Mouse (Mus musculus) liver, embryonic 12.5 days (tissue): ENCODE data around the gene Cdca7. TPM values are rescaled to one million over a fixed set of nuclear protein-coding genes. Genes with fewer than 3 reads are reported as not detected.

Experiments
- ATAC-seq: fragments of 200-750 bp; cut with Nextera tagmentation; 2 replicates; pipeline ENCODE4 v1.8.0; 2017; ENCODE audit warnings: moderate number of reproducible peaks, mild to moderate bottlenecking, moderate library complexity
- H3K27ac ChIP-seq: fragments of 300-500 bp; sonication (generic); 2 replicates; pipeline ENCODE4 v1.5.1; 2016; ENCODE audit warnings: mild to moderate bottlenecking
- H3K27me3 ChIP-seq: fragments of 300-500 bp; sonication (generic); replicated peaks from 2 replicates; pipeline ENCODE4 v1.6.1; 2016; ENCODE audit warnings: mild to moderate bottlenecking, moderate library complexity
- H3K36me3 ChIP-seq: fragments of 300-500 bp; sonication (generic); 2 replicates; pipeline ENCODE4 v1.6.1; 2016; ENCODE audit warnings: mild to moderate bottlenecking, moderate library complexity
- H3K4me1 ChIP-seq: fragments of 300-500 bp; sonication (generic); 2 replicates; pipeline ENCODE4 v1.6.1; 2016
- H3K4me2 ChIP-seq: fragments of 300-500 bp; sonication (generic); 2 replicates; pipeline ENCODE4 v1.6.1; 2016; ENCODE audit warnings: mild to moderate bottlenecking, moderate library complexity
- H3K4me3 ChIP-seq: fragments of 300-500 bp; sonication (generic); 2 replicates; pipeline ENCODE4 v1.5.1; 2016; ENCODE audit warnings: mild to moderate bottlenecking, moderate library complexity
- H3K9ac ChIP-seq: fragments of 300-500 bp; sonication (generic); 2 replicates; pipeline ENCODE4 v1.6.1; 2016; ENCODE audit warnings: mild to moderate bottlenecking, moderate library complexity
- H3K9me3 ChIP-seq: fragments of 300-500 bp; sonication (generic); replicated peaks from 2 replicates; pipeline ENCODE4 v1.6.1; 2016; ENCODE audit warnings: mild to moderate bottlenecking, moderate library complexity
- WGBS: fragments of 180-500 bp; shearing (Covaris S2); methylation state at CpG from one replicate; pipeline ENCODE4 v1.1.7; 2016; ENCODE audit not compliant: insufficient replicate concordance; 5-methylcytosine and 5-hydroxymethylcytosine counted together
- polyA plus RNA-seq: library from polyadenylated mRNA; unstranded; fragments of >200 nt; fragmentation: Nextera tagmentation; extraction: Ambion mirVana; gene quantifications from 2 replicates; pipeline ENCODE4 v1.2.1, GENCODE M21; 2016

Gene Cdca7
- polyA plus RNA-seq, 1 experiment from 2014 or later = 100 TPM

GRCm38 (mm10) chr2:72467604-72468003, 8.4 kb upstream of the Cdca7 start:
- H3K9ac ChIP-seq = no peak overlapping the region
- no peaks in the 10 kb centered on the region for H3K9me3 ChIP-seq
- no peaks in the 10 kb centered on the region for H3K36me3 ChIP-seq
- 71% methylated on average over 1 of the region's 1 CpGs for WGBS
- no peak overlapping the region for H3K4me3 ChIP-seq
- no peaks in the 10 kb centered on the region for H3K27me3 ChIP-seq
- H3K4me1 ChIP-seq = peaks cover 16% of the 10 kb centered on the region; the same call in 1 of the 2 replicates
- H3K27ac ChIP-seq = no peak overlapping the region
- ATAC-seq = no peak
- no peak overlapping the region for H3K4me2 ChIP-seq

GRCm38 (mm10) chr2:72471415-72472070, 4.4 kb upstream of the Cdca7 start:
- H3K36me3 ChIP-seq = no peaks in the 10 kb centered on the region
- ATAC-seq = no peak
- 65% methylated on average over 16 of the region's 16 CpGs for WGBS
- H3K4me3 ChIP-seq = no peak overlapping the region
- H3K27ac ChIP-seq = no peak overlapping the region
- no peaks in the 10 kb centered on the region for H3K9me3 ChIP-seq
- H3K9ac ChIP-seq = no peak overlapping the region
- H3K4me2 ChIP-seq = no peak overlapping the region
- no peaks in the 10 kb centered on the region for H3K27me3 ChIP-seq
- H3K4me1 ChIP-seq = peaks cover 33% of the 10 kb centered on the region

DNA sequence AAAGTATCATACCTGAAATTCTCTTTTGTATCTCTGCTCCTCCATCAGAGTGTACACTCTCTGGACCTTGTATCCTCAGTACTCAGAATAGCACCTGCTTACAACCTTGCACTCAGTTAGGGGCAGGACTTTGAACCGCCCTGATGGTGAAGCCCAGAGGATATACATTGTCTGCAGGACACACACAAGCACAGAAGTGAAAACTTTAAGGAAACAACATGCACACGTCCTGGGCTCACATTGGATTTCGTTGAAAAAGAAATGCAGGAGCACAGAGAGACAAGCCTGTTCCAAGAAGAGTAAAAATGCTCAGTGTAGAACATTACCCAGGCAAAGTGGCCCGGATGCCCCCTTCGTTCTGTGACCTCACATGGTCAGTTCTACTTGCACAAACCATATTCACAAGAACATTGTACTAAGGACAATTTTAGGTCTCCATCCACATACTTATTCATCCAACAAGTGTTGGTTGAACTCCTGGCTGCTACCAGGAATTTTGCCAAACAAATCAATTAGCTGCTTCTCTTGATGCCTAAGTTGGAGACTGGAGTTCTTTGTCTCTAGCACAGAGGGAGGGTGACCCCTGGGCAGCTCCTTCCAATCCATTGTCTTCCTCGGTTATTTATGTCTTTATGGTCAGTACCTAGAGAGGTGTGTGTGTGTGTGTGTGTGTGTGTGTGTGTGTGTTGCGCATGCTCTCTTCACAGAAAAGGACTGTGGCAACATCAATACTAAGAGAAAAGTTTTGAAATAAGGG, 1.2 kb upstream of the Cdca7 start:
- peak overlapping the region; percentile 92 for H3K27ac ChIP-seq
- peak overlapping the region; percentile 90 for H3K9ac ChIP-seq

GRCm38 (mm10) chr2:72475423-72475796, 549 bp upstream of the Cdca7 start:
- under 1% methylated on average over 7 of the region's 7 CpGs for WGBS
- H3K36me3 ChIP-seq = peaks cover 18% of the 10 kb centered on the region
- no peaks in the 10 kb centered on the region for H3K9me3 ChIP-seq
- ATAC-seq = no peak; the same call in 1 of the 2 replicates
- H3K27ac ChIP-seq = peak overlapping the region; percentile 92
- H3K9ac ChIP-seq = peak overlapping the region; percentile 90
- H3K4me1 ChIP-seq = peaks cover 67% of the 10 kb centered on the region
- H3K4me3 ChIP-seq = peak overlapping the region; percentile 85
- no peaks in the 10 kb centered on the region for H3K27me3 ChIP-seq
- H3K4me2 ChIP-seq = peak overlapping the region; percentile 82

More for the DNA sequence above, 1.2 kb upstream of the Cdca7 start:
- Histone ChIP-seq H3K4me2 (peak overlapping the region; percentile 82), H3K27me3 (no peaks in the 10 kb centered on the region), H3K4me1 (peaks cover 60% of the 10 kb centered on the region), H3K4me3 (peak overlapping the region; percentile 85), H3K9me3 (no peaks in the 10 kb centered on the region), H3K36me3 (peaks cover 11% of the 10 kb centered on the region)
- no peak for ATAC-seq
- 42% methylated on average over 7 of the region's 7 CpGs for WGBS

DNA sequence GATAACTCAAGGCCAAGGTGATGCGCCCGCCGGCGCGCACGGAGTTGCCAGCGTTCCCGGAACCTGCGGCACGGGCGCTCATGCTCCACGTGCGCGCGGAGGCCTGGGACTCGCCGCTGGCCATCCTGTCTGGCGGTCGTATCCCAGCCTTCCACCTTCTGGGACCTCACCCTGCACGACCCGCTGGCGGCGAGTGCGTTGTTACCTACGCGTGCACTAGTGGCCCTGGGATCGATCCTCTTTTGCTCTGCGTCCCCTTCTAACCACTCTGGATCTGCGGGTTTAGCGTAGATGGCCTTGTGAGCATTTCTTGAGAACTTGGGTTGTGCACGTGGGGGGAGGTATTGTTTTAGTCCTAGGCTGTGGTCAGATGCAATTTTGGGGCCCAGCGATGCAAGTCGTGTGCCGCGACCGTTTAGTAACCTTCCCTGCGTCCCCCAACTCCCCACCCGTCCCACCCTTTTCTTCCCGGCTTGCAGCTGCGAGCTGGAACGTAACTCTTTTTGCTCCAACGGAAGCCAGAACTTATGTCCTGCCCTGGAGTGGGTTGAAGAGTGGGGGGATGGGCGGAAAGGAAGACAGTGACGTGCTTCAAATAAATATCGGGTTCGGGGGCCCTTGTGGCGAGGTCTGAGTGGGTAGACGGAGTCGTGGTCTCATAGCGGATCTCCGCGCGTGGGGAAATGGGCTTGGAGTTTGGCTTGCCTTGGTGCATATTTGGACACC, 690 bp downstream of the Cdca7 start:
- H3K27me3 ChIP-seq = no peaks in the 10 kb centered on the region

GRCm38 (mm10) chr2:72477221-72477620, 1.3 kb downstream of the Cdca7 start:
- peak overlapping the region; percentile 90 for H3K9ac ChIP-seq
- peak overlapping the region; percentile 92 for H3K27ac ChIP-seq
- peaks cover 64% of the 10 kb centered on the region for H3K4me1 ChIP-seq
- no peak for ATAC-seq
- peak overlapping the region; percentile 82 for H3K4me2 ChIP-seq
- 1% methylated on average over 11 of the region's 11 CpGs for WGBS
- peaks cover 37% of the 10 kb centered on the region for H3K36me3 ChIP-seq
- H3K4me3 ChIP-seq = peak overlapping the region; percentile 85
- no peaks in the 10 kb centered on the region for H3K27me3 ChIP-seq
- no peaks in the 10 kb centered on the region for H3K9me3 ChIP-seq

More for the DNA sequence above, 690 bp downstream of the Cdca7 start:
- Histone ChIP-seq H3K4me2 (peak overlapping the region; percentile 82), H3K9me3 (no peaks in the 10 kb centered on the region), H3K36me3 (peaks cover 31% of the 10 kb centered on the region), H3K4me3 (peak overlapping the region; percentile 85), H3K9ac (peak overlapping the region; percentile 90), H3K27ac (peak overlapping the region; percentile 92), H3K4me1 (peaks cover 68% of the 10 kb centered on the region)
- peak; percentile 57 for ATAC-seq
- under 1% methylated on average over 53 of the region's 53 CpGs for WGBS

GRCm38 (mm10) chr2:72478176-72478575, 2.2 kb downstream of the Cdca7 start:
- WGBS = 78% methylated on average over 4 of the region's 4 CpGs
- Histone ChIP-seq H3K9me3 (no peaks in the 10 kb centered on the region), H3K4me2 (peak overlapping the region; percentile 82), H3K27ac (no peak overlapping the region), H3K4me1 (peaks cover 57% of the 10 kb centered on the region), H3K27me3 (no peaks in the 10 kb centered on the region), H3K36me3 (peaks cover 46% of the 10 kb centered on the region), H3K9ac (peak overlapping the region; percentile 90; the same call in 1 of the 2 replicates), H3K4me3 (peak overlapping the region; percentile 85)
- ATAC-seq = no peak

DNA sequence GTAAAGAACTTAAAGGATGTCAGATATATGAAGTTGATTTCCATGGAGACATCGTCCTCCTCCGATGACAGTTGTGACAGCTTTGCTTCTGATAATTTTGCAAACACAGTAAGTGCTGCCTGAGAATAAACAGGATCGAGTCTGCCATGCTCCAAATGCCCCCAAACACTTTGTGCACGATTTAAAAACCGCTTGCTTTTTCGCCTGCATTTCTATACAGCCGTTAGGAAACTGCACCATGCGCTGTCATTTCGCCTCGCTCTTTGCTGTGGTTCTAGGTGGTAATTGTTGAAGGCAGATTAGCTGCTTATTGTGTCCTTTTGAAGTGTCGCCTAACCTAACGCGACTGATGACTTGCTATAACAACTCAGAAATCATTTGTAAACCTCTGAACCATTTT, 3.0 kb downstream of the Cdca7 start:
- H3K4me3 ChIP-seq = 0 out of 2 replicates have a peak overlapping the region, but pooled peaks have one; percentile 85
- ATAC-seq = no peak
- H3K4me1 ChIP-seq = peaks cover 50% of the 10 kb centered on the region
- 76% methylated on average over 13 of the region's 13 CpGs for WGBS
- H3K9me3 ChIP-seq = no peaks in the 10 kb centered on the region
- peaks cover 54% of the 10 kb centered on the region for H3K36me3 ChIP-seq
- no peak overlapping the region for H3K9ac ChIP-seq
- H3K27me3 ChIP-seq = no peaks in the 10 kb centered on the region
- peak overlapping the region; percentile 82 for H3K4me2 ChIP-seq
- H3K27ac ChIP-seq = no peak overlapping the region

GRCm38 (mm10) chr2:72479818-72480217, 3.9 kb downstream of the Cdca7 start:
- 75% methylated on average over 9 of the region's 9 CpGs for WGBS
- peaks cover 63% of the 10 kb centered on the region for H3K36me3 ChIP-seq
- no peaks in the 10 kb centered on the region for H3K9me3 ChIP-seq
- H3K27me3 ChIP-seq = no peaks in the 10 kb centered on the region
- no peak for ATAC-seq
- peak overlapping the region; percentile 82 for H3K4me2 ChIP-seq
- peaks cover 41% of the 10 kb centered on the region for H3K4me1 ChIP-seq
- H3K4me3 ChIP-seq = no peak overlapping the region
- no peak overlapping the region for H3K27ac ChIP-seq
- H3K9ac ChIP-seq = no peak overlapping the region

- WGBS = 47% methylated on average over 7 of the region's 7 CpGs
- Histone ChIP-seq H3K27me3 (0 out of 2 replicates have a peak, but pooled peaks cover 8% of the 10 kb centered on the region), H3K9ac (no peak overlapping the region), H3K4me2 (no peak overlapping the region), H3K36me3 (peaks cover 11% of the 10 kb centered on the region), H3K4me1 (0 out of 2 replicates have a peak, but pooled peaks cover 2% of the 10 kb centered on the region), H3K9me3 (no peaks in the 10 kb centered on the region), H3K27ac (no peak overlapping the region), H3K4me3 (no peak overlapping the region)
- ATAC-seq = no peak
Measured at GRCm38 (mm10) chr2:72491650-72492049, 15.7 kb downstream of the Cdca7 start.

- H3K4me3 ChIP-seq = no peak overlapping the region
- H3K36me3 ChIP-seq = no peaks in the 10 kb centered on the region
- no peak overlapping the region for H3K27ac ChIP-seq
- H3K9ac ChIP-seq = no peak overlapping the region
- peaks cover 12% of the 10 kb centered on the region; the same call in 1 of the 2 replicates for H3K27me3 ChIP-seq
- 0 out of 2 replicates have a peak, but pooled peaks cover 2% of the 10 kb centered on the region for H3K4me1 ChIP-seq
- no peaks in the 10 kb centered on the region for H3K9me3 ChIP-seq
- WGBS = 26% methylated on average over 14 of the region's 14 CpGs
- ATAC-seq = no peak
- H3K4me2 ChIP-seq = peak overlapping the region; percentile 29
Measured at GRCm38 (mm10) chr2:72493039-72493438, 17.1 kb downstream of the Cdca7 start.
